Mouse (Mus musculus): ENCODE measurements at regions not wholly inside any gene's neighbourhood (a gene's known extent, or its start where the extent isn't known, plus 50 kb on each side); places are given as distances from the start of the nearest gene placed in this dataset.

GRCm38 (mm10) chr1:71837039-71837648, 184.1 kb upstream of the Fn1 start:
- no peak for DNase-seq (ENCODE audit: extremely low spot score in 1 of 2, low spot score in 2 of 2)
- intact Hi-C loops (cut with DNase I), result no loop called here
- H3K4me3 ChIP-seq, result no peak overlapping the region
- no peak overlapping the region for H3K27ac ChIP-seq
- TF ChIP-seq CTCF (IDR thresholded peaks at IDR 0.05), result no peak

- no peak overlapping the region for H3K4me3 ChIP-seq
- intact Hi-C loops (cut with DNase I), result no loop called here
- DNase-seq (ENCODE audit: extremely low spot score in 1 of 2, low spot score in 2 of 2), result no peak
- H3K27ac ChIP-seq, result no peak overlapping the region
- TF ChIP-seq CTCF (IDR thresholded peaks at IDR 0.05), result no peak
Measured at GRCm38 (mm10) chr1:71830379-71830778, 177.4 kb upstream of the Fn1 start.

GRCm38 (mm10) chr1:71824410-71824809, 171.4 kb upstream of the Fn1 start:
- H3K4me3 ChIP-seq, result no peak overlapping the region
- intact Hi-C loops (cut with DNase I), result no loop called here
- DNase-seq (ENCODE audit: extremely low spot score in 1 of 2, low spot score in 2 of 2), result no peak
- H3K27ac ChIP-seq, result no peak overlapping the region
- no peak for TF ChIP-seq CTCF (IDR thresholded peaks at IDR 0.05)

GRCm38 (mm10) chr1:71822123-71822522, 169.1 kb upstream of the Fn1 start:
- no peak for TF ChIP-seq CTCF (IDR thresholded peaks at IDR 0.05)
- no peak overlapping the region for H3K27ac ChIP-seq
- H3K4me3 ChIP-seq, result no peak overlapping the region
- no peak for DNase-seq (ENCODE audit: extremely low spot score in 1 of 2, low spot score in 2 of 2)
- intact Hi-C loops (cut with DNase I), result no loop called here

- DNase-seq (ENCODE audit: extremely low spot score in 1 of 2, low spot score in 2 of 2), result no peak
- no peak overlapping the region for H3K4me3 ChIP-seq
- intact Hi-C loops (cut with DNase I), result no loop called here
- no peak for TF ChIP-seq CTCF (IDR thresholded peaks at IDR 0.05)
- H3K27ac ChIP-seq, result no peak overlapping the region
Measured at GRCm38 (mm10) chr1:71821099-71821498, 168.1 kb upstream of the Fn1 start.

- H3K27ac ChIP-seq, result no peak overlapping the region
Measured at GRCm38 (mm10) chr1:71816306-71816705, 163.3 kb upstream of the Fn1 start.

GRCm38 (mm10) chr1:71814141-71814540, 161.1 kb upstream of the Fn1 start:
- Histone ChIP-seq H3K27ac (no peak overlapping the region), H3K4me3 (no peak overlapping the region)
- intact Hi-C loops (cut with DNase I), result no loop called here
- DNase-seq (ENCODE audit: extremely low spot score in 1 of 2, low spot score in 2 of 2), result no peak
- TF ChIP-seq CTCF (IDR thresholded peaks at IDR 0.05), result no peak

More at GRCm38 (mm10) chr1:71816306-71816705, 163.3 kb upstream of the Fn1 start:
- intact Hi-C loops (cut with DNase I), result no loop called here
- no peak overlapping the region for H3K4me3 ChIP-seq
- TF ChIP-seq CTCF (IDR thresholded peaks at IDR 0.05), result no peak
- no peak for DNase-seq (ENCODE audit: extremely low spot score in 1 of 2, low spot score in 2 of 2)

GRCm38 (mm10) chr1:71812171-71812695, 159.2 kb upstream of the Fn1 start:
- no peak for TF ChIP-seq CTCF (IDR thresholded peaks at IDR 0.05)
- intact Hi-C loops (cut with DNase I), result no loop called here
- DNase-seq (ENCODE audit: extremely low spot score in 1 of 2, low spot score in 2 of 2), result no peak
- no peak overlapping the region for H3K4me3 ChIP-seq
- no peak overlapping the region for H3K27ac ChIP-seq

- intact Hi-C loops (cut with DNase I), result no loop called here
- no peak overlapping the region for H3K27ac ChIP-seq
- no peak for DNase-seq (ENCODE audit: extremely low spot score in 1 of 2, low spot score in 2 of 2)
- no peak overlapping the region for H3K4me3 ChIP-seq
- TF ChIP-seq CTCF (IDR thresholded peaks at IDR 0.05), result no peak
Measured at GRCm38 (mm10) chr1:71811196-71811788, 158.3 kb upstream of the Fn1 start.

- H3K27ac ChIP-seq, result no peak overlapping the region
- no peak for DNase-seq (ENCODE audit: extremely low spot score in 1 of 2, low spot score in 2 of 2)
- TF ChIP-seq CTCF (IDR thresholded peaks at IDR 0.05), result no peak
- H3K4me3 ChIP-seq, result no peak overlapping the region
- intact Hi-C loops (cut with DNase I), result no loop called here
Measured at GRCm38 (mm10) chr1:71808005-71808404, 155.0 kb upstream of the Fn1 start.

GRCm38 (mm10) chr1:71807586-71807985, 154.6 kb upstream of the Fn1 start:
- intact Hi-C loops (cut with DNase I), result no loop called here
- DNase-seq (ENCODE audit: extremely low spot score in 1 of 2, low spot score in 2 of 2), result no peak
- no peak for TF ChIP-seq CTCF (IDR thresholded peaks at IDR 0.05)
- no peak overlapping the region for H3K27ac ChIP-seq
- H3K4me3 ChIP-seq, result no peak overlapping the region

GRCm38 (mm10) chr1:71801283-71802066, 148.5 kb upstream of the Fn1 start:
- TF ChIP-seq CTCF (IDR thresholded peaks at IDR 0.05), result no peak
- intact Hi-C loops (cut with DNase I), result no loop called here
- Histone ChIP-seq H3K4me3 (no peak overlapping the region), H3K27ac (no peak overlapping the region)
- no peak for DNase-seq (ENCODE audit: extremely low spot score in 1 of 2, low spot score in 2 of 2)
